Mouse (Mus musculus) MEL (cell line): ENCODE measurements at regions not wholly inside any gene's neighbourhood (a gene's known extent, or its start where the extent isn't known, plus 50 kb on each side); places are given as distances from the start of the nearest gene placed in this dataset.

Experiments used
- DNase-seq: peaks from one replicate; pipeline ENCODE4 v3.0.0; 2011; ENCODE audit warnings: low read depth, low spot score
- H3K27ac ChIP-seq: 2 replicates; pipeline ENCODE4 v1.5.1; 2012; ENCODE audit warnings: low read depth, mild to moderate bottlenecking, control low read depth, low read length, moderate library complexity; ENCODE audit not compliant: control insufficient read depth
- H3K27me3 ChIP-seq, 2 experiments: fragments of 150-350 bp in 1 of 2; sonication (generic) in 1 of 2; 2 replicates each; pipeline ENCODE4 v1.6.1; 2012; ENCODE audit warnings: low read length in 2 of 2, mild to moderate bottlenecking in 2 of 2, improper control_type of control experiment in 1 of 2, moderate library complexity in 1 of 2; ENCODE audit not compliant: insufficient read depth in 2 of 2, control insufficient read depth in 1 of 2
- H3K36me3 ChIP-seq, 2 experiments: 2 replicates each; pipeline ENCODE4 v1.6.1; 2012 to 2014; ENCODE audit warnings: low read length in 2 of 2, improper control_type of control experiment in 1 of 2, inconsistent platforms in 1 of 2, mild to moderate bottlenecking in 1 of 2; ENCODE audit not compliant: insufficient read depth in 2 of 2, control insufficient read depth in 1 of 2
- H3K4me1 ChIP-seq, 2 experiments: fragments of 150-350 bp in 1 of 2; sonication (generic) in 1 of 2; 2 replicates each; pipeline ENCODE4 v1.6.1; 2012; ENCODE audit warnings: low read length in 2 of 2, improper control_type of control experiment in 1 of 2, mild to moderate bottlenecking in 1 of 2; ENCODE audit not compliant: insufficient read depth in 2 of 2, control insufficient read depth in 1 of 2
- H3K4me3 ChIP-seq, 2 experiments: fragments of 150-350 bp in 1 of 2; sonication (generic) in 1 of 2; 2 replicates each; pipeline ENCODE4 v1.5.1; 2012; ENCODE audit warnings: low read depth in 2 of 2, low read length in 2 of 2, mild to moderate bottlenecking in 2 of 2, moderate library complexity in 2 of 2, control low read depth in 1 of 2, improper control_type of control experiment in 1 of 2; ENCODE audit not compliant: control insufficient read depth in 1 of 2, insufficient read depth in 1 of 2
- H3K79me2 ChIP-seq: 2 replicates; pipeline ENCODE4 v1.6.1; 2012; ENCODE audit warnings: mild to moderate bottlenecking, low read length, moderate library complexity; ENCODE audit not compliant: control insufficient read depth, poor library complexity, insufficient read depth
- H3K9ac ChIP-seq: 2 replicates; pipeline ENCODE4 v1.6.1; 2012; ENCODE audit warnings: low read depth, mild to moderate bottlenecking, control low read depth, low read length, moderate library complexity; ENCODE audit not compliant: control insufficient read depth, poor library complexity, severe bottlenecking
- H3K9me3 ChIP-seq: fragments of 150-350 bp; sonication (generic); replicated peaks from 2 replicates; pipeline ENCODE4 v1.6.1; 2012; ENCODE audit warnings: mild to moderate bottlenecking, low read length, improper control_type of control experiment, moderate library complexity; ENCODE audit not compliant: insufficient read depth
- ELF1 ChIP-seq: IDR thresholded peaks from 2 replicates; pipeline ENCODE4 v1.6.1; 2014; ENCODE audit warnings: low read depth, mild to moderate bottlenecking, inconsistent platforms, low read length, improper control_type of control experiment, moderate library complexity
- EP300 ChIP-seq, 2 experiments: IDR thresholded peaks; 2 replicates each; pipeline ENCODE4 v1.6.1; 2011; ENCODE audit warnings: improper control_type of control experiment in 2 of 2, low read length in 2 of 2, low read depth in 1 of 2, mild to moderate bottlenecking in 1 of 2
- GABPA ChIP-seq: IDR thresholded peaks from 2 replicates; pipeline ENCODE4 v1.6.1; 2012; ENCODE audit warnings: low read depth, mild to moderate bottlenecking, inconsistent platforms, low read length, improper control_type of control experiment, moderate library complexity
- MAZ ChIP-seq: IDR thresholded peaks from 2 replicates; pipeline ENCODE4 v1.6.1; 2012; ENCODE audit warnings: low read depth, mild to moderate bottlenecking, inconsistent platforms, low read length, improper control_type of control experiment
- POLR2AphosphoS5 ChIP-seq: IDR thresholded peaks from 2 replicates; pipeline ENCODE4 v1.6.1; 2012; ENCODE audit warnings: low read depth, borderline replicate concordance, mild to moderate bottlenecking, inconsistent platforms, low read length, moderate library complexity, mixed read lengths
- RCOR1 ChIP-seq: IDR thresholded peaks from 2 replicates; pipeline ENCODE4 v1.6.1; 2012; ENCODE audit warnings: low read depth, mild to moderate bottlenecking, inconsistent platforms, low read length, improper control_type of control experiment
- SMC3 ChIP-seq: IDR thresholded peaks from 2 replicates; pipeline ENCODE4 v1.6.1; 2011; ENCODE audit warnings: low read depth, low read length, improper control_type of control experiment
- TCF12 ChIP-seq: IDR thresholded peaks from 2 replicates; pipeline ENCODE4 v1.6.1; 2014; ENCODE audit warnings: low read depth, mild to moderate bottlenecking, inconsistent platforms, low read length, improper control_type of control experiment, moderate library complexity
- UBTF ChIP-seq: IDR thresholded peaks from 2 replicates; pipeline ENCODE4 v1.6.1; 2012; ENCODE audit warnings: low read depth, mild to moderate bottlenecking, inconsistent platforms, low read length, improper control_type of control experiment, moderate library complexity, borderline replicate concordance; ENCODE audit not compliant: insufficient read depth
- USF2 ChIP-seq, 2 experiments: IDR thresholded peaks; 2 replicates each; pipeline ENCODE4 v1.6.1; 2011 to 2012; ENCODE audit warnings: improper control_type of control experiment in 2 of 2, low read length in 2 of 2, borderline replicate concordance in 1 of 2, inconsistent platforms in 1 of 2, low read depth in 1 of 2, mild to moderate bottlenecking in 1 of 2; ENCODE audit not compliant: insufficient read depth in 1 of 2
- ZC3H11A ChIP-seq: IDR thresholded peaks from 2 replicates; pipeline ENCODE4 v1.6.1; 2012; ENCODE audit warnings: low read depth, mild to moderate bottlenecking, inconsistent platforms, low read length, improper control_type of control experiment
- ZMIZ1 ChIP-seq: IDR thresholded peaks from 2 replicates; pipeline ENCODE4 v1.6.1; 2012; ENCODE audit warnings: low read depth, mild to moderate bottlenecking, inconsistent platforms, low read length, improper control_type of control experiment, moderate library complexity
- ZNF384 ChIP-seq: IDR thresholded peaks from 2 replicates; pipeline ENCODE4 v1.6.1; 2012; ENCODE audit warnings: low read depth, mild to moderate bottlenecking, inconsistent platforms, low read length, improper control_type of control experiment

- H3K79me2 ChIP-seq, result no peaks in the 10 kb centered on the region
- no peaks in the 10 kb centered on the region for H3K36me3 ChIP-seq
- H3K9ac ChIP-seq, result no peak overlapping the region
- DNase-seq, result no peak
- TF ChIP-seq USF2 (IDR thresholded peaks at IDR 0.05; ENCODE audit: borderline replicate concordance in 1 of 2, insufficient read depth in 1 of 2, low read depth in 1 of 2, low read length in 2 of 2) (no peak), POLR2AphosphoS5 (no peak), ZNF384 (no peak), TCF12 (no peak), ZC3H11A (no peak), RCOR1 (no peak), ELF1 (no peak), MAZ (no peak), EP300 (IDR thresholded peaks at IDR 0.05; ENCODE audit: low read depth in 1 of 2, low read length in 2 of 2) (no peak), GABPA (no peak)
- H3K9me3 ChIP-seq, result no peaks in the 10 kb centered on the region
- H3K4me1 ChIP-seq, result no peaks in the 10 kb centered on the region
- H3K4me3 ChIP-seq, result no peak overlapping the region
- no peaks in the 10 kb centered on the region for H3K27me3 ChIP-seq
- H3K27ac ChIP-seq, result no peak overlapping the region
These were observed 72.3 kb upstream of the 1700024P04Rik start for GRCm38 (mm10) chr13:99056432-99057292.

GRCm38 (mm10) chr13:99055609-99056321 is 71.4 kb upstream of the 1700024P04Rik start:
- no peaks in the 10 kb centered on the region for H3K9me3 ChIP-seq
- H3K79me2 ChIP-seq, result no peaks in the 10 kb centered on the region
- H3K4me3 ChIP-seq, result no peak overlapping the region
- no peak overlapping the region for H3K9ac ChIP-seq
- H3K36me3 ChIP-seq, result no peaks in the 10 kb centered on the region
- H3K27ac ChIP-seq, result no peak overlapping the region
- no peak for DNase-seq
- H3K4me1 ChIP-seq, result no peaks in the 10 kb centered on the region
- H3K27me3 ChIP-seq, result no peaks in the 10 kb centered on the region
- no peak for TF ChIP-seq SMC3
- TF ChIP-seq UBTF, result no peak
- TF ChIP-seq ZNF384, result no peak
- TF ChIP-seq ZMIZ1, result no peak
- no peak for TF ChIP-seq ZC3H11A
- TF ChIP-seq TCF12, result no peak
